Mouse (Mus musculus) urinary bladder, postnatal 25 days (tissue): ENCODE data around the gene Ager.

Experiments
- DNase-seq: peaks from one replicate; pipeline ENCODE4 v3.0.0; 2022; ENCODE audit warnings: low spot score

Gene Ager

GRCm38 (mm10) chr17:34585877-34586771, 11.5 kb upstream of the Ager start:
- DNase-seq = no peak

DNA sequence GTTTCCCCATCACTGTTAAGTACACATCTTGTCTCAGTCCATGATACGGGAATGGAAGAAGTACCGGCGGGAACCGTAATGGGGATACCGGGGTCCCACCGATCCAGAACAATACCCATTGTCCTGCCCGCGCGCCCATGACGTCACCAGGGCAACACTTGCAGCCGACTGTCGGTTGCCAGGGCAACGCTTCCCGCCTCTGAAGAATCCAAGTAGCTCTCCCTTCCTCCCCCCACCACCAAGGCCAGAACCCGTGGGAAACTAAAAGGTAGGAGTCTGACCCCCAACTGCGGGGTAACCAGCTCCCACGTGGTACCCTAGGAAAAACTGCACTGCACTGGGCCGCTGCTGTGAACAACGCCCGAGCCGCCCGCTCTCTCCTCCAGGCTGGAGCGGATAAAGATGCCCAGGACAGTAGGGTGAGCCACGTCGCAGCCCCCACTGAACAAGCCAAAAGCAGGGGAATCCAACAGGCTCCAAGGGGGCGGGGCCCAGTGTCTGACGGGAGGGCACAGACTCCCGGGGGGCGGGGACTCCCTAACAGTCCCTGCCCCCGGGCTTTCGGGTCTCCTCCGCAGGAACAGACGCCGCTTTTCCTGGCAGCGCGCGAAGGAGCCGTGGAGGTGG, 10.8 kb upstream of the Ager start:
- peak; percentile 83 for DNase-seq

DNA sequence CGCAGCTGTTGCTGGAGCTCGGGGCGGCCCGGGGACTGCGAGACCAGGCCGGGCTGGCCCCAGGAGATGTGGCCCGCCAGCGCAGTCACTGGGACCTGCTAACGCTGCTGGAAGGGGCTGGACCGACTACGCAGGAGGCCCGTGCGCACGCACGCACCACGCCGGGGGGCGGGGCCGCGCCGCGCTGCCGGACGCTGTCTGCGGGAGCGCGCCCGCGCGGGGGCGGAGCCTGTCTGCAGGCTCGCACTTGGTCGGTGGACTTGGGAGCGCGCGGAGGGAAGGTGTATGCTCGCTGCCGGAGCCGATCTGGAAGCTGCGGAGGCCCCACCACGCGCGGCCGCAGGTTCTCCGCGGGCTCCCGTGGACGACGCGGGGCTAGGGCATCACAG, 10.2 kb upstream of the Ager start:
- peak; percentile 97 for DNase-seq

DNA sequence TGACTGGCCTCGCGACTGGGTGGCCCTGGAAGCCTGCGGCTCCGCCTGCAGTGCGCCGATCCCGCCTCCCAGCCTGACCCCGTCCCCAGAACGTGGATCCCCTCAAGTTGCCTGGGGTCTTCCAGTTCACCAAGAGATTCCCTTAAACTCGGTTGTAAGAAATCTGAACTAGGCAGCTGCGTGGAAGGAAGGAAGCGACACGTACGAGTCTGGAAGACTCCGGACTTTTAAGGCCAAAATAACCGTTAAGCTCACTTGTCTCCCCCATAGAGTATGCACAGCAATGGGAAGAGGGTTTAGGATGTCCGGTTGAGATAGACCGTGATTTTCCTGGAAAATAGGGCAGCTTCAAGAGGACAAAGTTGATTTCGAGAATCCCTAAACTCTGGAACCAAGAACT, 9.8 kb upstream of the Ager start:
- DNase-seq = no peak

GRCm38 (mm10) chr17:34588767-34589166, 8.9 kb upstream of the Ager start:
- DNase-seq = no peak

GRCm38 (mm10) chr17:34589206-34589605, 8.5 kb upstream of the Ager start:
- DNase-seq = no peak

DNA sequence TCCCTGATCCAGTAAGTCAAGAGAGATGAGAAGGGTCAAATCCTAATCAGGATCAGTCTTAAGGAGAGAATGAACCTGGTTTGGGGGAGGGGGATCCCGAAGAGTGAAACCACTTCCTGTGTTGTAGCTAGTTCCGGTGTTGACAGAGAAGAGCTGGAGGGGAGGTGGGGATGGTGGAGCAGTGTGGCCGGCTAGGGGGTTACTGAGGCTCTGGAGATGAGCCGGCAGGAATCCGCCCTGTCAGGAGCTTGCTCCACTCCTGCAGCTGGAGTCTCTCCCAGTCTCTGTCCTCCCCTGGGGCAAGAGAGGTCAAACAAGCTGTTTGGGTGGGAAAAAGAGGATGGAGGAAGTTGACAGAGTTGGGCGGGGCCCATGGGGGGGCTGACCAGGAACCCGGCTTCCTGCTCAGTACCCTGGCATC, 8.0 kb upstream of the Ager start, which contains the start of gene Gpsm3:
TSS of gene Gpsm3 (plus strand) at position 126 of the 421 bp plus-strand sequence.
- peak; percentile 38 for DNase-seq

GRCm38 (mm10) chr17:34590154-34590987, 7.3 kb upstream of the Ager start:
- DNase-seq = no peak

GRCm38 (mm10) chr17:34591029-34591993, 6.4 kb upstream of the Ager start, which contains the start of gene Pbx2:
TSS of gene Pbx2 (plus strand) at chr17:34591266.
- no peak for DNase-seq

GRCm38 (mm10) chr17:34591994-34592375, 5.7 kb upstream of the Ager start:
- DNase-seq = peak; percentile 91

DNA sequence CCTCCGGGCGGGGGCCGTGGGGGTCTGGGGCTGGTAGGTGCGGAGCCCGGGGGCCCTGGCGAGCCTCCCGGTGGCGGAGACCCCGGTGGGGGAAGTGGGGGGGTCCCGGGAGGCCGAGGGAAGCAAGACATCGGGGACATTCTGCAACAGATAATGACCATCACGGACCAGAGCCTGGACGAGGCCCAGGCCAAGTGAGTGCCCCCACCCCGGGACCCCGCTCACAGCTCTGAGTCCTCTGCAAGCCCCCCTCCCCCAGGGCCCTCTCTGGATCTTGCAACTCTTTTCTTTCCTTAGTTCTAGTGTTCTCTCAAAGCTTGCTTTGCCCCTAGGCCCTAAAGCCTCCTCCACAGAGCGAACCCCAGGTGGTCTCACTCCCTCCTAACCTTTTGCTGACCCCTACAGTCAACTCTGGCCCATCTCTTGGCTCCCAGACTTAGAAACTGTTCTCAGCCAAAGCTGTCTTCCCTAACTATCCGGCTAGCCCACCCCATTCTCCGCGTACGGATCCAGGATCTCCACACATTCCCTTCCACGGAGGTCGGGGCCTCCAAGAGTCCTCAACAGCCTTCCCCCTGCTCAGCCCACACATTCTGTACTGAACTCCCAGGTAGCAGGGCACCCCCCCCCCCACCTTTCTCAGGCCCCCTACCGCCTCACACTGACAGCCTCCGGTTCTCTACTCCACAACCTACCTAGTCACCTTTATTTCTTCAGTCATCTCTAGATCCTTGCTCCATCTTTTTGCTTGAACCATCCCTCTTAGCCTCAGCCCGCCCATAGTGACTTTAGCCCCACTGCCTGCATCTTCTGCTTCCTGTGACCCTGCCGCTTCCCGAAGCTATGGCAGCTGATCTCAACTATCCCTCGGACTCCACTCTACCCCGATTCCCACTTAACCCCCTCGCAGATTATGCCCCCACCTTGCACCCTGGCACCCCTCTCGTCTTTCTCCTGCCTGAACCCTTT, 4.8 kb upstream of the Ager start:
- no peak for DNase-seq

DNA sequence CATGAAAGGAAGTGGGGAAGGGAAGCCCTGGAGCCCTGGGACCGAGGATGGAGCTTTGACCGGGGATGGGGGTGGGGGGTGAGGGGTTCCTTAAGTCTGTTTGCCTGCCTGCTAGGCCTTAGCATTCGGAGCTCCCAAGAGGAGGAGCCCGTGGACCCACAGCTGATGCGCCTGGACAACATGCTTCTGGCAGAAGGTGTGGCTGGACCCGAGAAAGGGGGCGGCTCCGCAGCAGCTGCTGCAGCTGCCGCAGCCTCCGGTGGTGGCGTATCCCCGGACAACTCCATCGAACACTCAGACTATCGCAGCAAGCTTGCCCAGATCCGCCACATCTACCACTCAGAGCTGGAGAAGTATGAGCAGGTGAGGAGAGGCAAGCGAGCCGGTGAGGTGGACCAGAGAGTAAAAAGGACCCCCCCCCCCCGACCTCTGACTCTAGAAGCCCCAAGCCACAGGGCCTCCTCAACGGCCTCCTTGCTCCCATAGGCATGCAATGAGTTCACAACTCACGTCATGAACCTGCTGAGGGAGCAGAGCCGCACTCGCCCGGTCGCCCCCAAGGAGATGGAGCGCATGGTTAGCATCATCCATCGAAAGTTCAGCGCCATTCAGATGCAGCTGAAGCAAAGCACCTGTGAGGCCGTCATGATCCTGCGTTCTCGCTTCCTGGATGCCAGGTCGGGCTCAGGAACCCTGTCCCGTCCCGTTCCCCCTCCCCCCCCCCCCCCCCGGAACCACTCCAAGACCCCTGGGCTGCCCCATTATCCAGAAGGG, 3.7 kb upstream of the Ager start:
- no peak for DNase-seq

GRCm38 (mm10) chr17:34596098-34596497, 1.6 kb upstream of the Ager start:
- DNase-seq = no peak

- no peak for DNase-seq
Measured at GRCm38 (mm10) chr17:34599891-34600290, 2.2 kb downstream of the Ager start.

DNA sequence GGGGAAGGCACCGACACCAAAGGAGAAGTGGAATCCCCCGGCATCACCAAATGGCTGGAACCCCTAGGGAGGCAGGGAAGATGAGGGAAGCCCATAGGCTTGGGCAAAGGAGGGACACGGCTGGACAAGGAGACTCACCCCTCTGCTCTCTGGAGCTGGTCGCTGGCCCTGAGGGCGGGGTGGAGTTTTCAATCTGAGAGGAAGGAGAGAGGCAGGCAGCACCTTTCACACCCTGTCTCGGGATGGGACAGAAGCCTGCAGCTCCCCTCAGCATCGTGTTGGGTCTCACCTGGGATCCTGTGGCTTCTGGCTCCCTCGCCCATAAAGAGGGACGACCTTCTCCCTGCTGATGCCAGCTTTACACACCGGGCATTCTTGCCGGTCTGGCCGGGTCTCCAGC, 4.1 kb downstream of the Ager start:
- no peak for DNase-seq

GRCm38 (mm10) chr17:34603375-34604060, 5.9 kb downstream of the Ager start, which contains the start of gene Rnf5:
TSS of gene Rnf5 (minus strand) at chr17:34603690.
- DNase-seq = peak; percentile 96

DNA sequence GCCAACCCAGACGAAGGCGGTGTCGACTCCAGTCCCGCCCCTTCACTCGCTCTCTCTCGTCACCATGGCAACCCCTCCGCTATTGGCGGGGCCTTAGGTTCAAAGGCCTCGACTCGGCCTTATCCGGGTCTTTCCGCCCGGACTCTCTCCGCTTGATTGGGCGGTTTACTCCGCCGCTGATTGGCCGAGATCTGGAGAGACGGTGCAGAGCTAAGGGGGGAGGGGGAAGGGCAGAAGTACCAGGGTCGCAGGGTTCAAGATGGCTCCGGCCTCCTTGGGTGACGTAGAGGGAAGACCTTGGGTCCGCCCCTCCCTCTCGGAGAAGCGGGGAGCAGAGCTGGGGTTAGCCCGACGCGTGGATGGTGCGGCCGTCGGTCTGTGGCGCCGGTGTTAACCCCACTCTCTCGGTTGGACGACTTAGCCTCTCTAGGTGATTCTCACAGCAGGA, 6.4 kb downstream of the Ager start, which contains the start of gene Agpat1:
TSS of gene Agpat1 (plus strand) at position 202 of the 448 bp plus-strand sequence.
- DNase-seq = peak; percentile 96

DNA sequence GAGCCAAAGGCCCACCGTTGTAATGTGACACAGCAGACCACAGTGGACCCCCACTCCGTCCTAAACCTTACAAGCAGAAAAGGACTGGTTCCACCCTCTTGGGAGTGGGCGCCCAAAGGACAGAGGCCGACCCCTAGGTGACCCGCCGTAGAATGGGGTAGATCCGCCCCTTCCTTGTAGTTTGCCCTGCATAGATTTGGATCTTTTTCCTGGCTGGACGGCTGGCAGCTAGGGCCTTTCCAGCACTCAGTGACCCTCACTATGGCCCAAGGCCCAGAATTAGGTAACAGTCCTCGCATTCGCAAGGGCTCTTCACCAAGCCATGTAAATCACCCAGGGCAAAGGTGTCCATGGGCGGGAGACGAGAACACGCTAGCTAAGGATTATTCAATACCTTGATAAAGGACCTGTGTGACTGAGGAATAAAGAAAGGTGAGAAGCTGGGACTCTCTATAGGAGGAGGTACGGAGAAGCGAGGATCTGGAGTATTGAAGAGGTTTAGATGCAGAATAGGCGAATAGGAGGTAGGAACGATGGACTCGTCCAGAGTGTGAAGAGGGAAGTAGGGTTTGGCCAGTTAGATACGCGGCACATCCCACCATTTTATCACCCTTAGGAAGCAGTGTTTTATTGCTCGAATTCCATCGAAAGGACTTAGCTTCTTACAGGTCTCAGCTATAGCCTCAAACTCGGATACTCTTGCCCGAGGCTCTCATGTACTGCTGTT, 7.0 kb downstream of the Ager start:
- peak; percentile 38 for DNase-seq
